Mouse (Mus musculus) kidney, adult 18-20 months (tissue): ENCODE data around the gene Supt4a.

Experiments used
- DNase-seq: peaks from one replicate; pipeline ENCODE4 v3.0.0; 2021

Supt4a gene

DNA sequence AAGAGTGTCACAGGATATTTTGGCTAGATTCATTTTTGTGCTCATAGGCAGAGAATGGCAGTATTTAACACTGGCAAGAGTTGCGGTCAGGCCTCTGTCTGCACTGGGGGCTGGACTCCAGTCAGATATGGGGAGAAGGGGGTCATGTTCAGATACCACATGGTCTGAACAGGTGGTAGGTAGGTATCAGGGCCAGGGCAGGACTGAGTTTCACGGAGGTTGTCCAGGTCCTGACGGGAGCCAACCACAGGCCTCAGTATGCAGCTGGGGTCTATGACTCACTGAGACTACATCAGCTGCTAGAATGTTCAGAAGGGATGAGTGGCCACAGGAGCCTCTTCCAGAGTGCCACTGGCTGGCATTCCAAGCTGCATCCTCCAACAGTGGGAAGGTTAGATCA is 35.0 kb downstream of the Supt4a start:
- DNase-seq: no peak

DNA sequence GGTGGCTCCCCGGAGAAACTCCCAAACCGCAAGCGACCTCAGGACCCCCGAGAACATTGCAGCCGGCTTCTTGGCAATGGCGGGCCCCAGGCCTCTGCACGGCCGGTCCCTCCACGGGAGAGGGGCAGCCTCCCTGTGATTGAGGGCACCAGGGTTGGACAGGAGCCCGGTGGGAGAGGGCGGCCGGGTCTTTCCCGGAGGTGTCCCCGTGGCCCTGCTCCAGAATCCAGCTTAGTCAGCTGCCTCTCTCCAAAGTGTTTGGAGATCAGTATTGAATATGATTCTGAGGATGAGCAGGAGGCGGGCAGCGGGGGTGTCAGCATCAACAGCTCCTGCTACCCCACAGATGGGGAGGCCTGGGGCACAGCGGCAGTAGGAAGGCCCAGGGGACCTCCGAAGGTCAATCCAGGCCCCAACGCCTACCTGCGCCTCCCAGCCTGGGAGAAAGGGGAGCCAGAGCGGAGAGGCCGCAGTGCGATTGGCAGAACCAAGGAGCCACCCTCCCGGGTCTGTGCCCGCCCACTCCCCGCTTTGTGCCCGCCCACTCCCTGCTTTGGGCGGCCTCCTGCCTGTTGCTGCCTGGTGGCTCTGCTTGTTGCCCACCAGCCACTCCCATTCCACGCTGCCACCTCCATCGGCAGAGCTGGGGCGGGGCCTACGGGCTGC is 40.9 kb downstream of the Supt4a start:
- DNase-seq: peak; percentile 88

DNA sequence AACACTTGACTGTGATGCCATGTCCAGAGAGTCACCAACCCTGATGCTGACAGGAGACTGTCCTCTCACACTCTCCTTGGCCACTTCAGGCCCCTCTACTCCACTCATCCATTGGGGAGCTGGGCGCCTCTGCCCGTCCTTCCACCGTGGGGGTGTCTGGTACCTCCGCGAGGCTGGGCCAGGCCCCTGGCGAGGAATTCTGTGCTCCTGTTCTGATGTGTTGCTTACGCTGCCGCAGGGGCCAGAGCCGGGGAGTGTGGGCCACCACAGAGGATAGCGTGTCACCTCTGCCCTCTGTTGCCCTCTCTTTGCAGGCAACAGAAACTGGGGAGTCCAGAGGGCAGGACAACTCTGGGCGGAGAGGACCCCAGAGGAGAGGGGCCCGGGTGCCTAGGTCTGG is 41.6 kb downstream of the Supt4a start:
- no peak for DNase-seq

DNA sequence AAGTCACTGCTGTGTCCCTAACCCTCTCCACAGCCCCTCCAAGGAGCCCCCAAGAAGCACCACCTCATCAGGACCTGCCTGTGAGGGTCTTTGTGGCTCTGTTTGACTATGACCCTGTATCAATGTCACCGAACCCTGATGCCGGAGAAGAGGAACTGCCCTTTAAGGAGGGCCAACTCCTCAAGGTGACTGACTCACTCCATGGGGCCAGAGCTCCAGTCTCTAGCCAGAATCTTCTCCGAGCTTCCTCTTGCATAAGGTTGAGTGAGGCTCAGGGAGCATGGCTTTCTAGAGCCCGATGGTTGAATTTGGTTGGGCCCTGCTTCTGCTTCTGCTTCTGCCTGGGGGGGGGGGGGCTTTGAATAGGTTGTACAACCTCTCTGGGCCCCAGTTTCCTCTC is 42.0 kb downstream of the Supt4a start:
- DNase-seq: no peak

DNA sequence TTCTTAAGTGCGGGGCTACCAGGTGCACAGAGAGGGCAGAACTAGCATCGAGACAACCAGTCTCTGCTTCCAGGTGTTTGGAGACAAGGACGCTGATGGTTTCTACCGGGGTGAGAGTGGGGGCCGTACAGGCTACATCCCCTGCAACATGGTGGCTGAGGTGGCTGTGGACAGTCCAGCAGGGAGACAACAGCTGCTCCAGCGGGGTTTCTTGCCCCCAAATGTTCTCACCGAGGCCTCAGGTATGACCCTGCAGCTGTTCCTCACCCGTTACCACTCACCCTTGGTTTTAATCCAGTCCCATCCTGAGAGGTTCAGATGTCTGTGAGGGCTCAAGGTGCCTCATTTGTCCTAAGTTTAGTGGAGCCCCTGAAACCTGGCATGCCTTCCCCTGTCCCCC is 42.8 kb downstream of the Supt4a start:
- no peak for DNase-seq

DNA sequence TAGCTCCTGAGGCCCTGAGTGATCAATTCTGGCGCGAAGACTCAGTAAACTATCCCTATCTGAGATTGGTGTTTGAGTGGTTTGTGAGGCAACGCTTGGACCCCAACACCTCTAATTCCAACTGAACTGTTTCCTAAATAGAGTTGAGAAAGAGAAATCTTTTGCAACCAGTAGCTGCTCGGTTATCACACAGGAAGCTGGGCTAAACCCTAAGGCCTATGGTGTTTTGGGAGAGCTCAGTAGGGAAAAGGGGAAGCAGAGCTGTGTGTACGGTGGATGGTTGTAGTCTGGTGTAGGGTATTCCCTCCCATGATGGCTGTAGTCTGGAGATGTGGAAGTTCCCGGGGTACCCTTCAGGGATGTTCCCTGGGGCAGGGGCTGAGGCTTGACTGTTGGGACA is 52.7 kb downstream of the Supt4a start:
- DNase-seq: no peak
